Mouse (Mus musculus): ENCODE results near the gene Mark3.
A peak's percentile ranks its signal among the peaks of the same experiment; 100 is the strongest.
"Not testable (repeated sequence)": the region's sequence is repeated elsewhere in the genome, so short reads cannot be mapped to it uniquely, and the experiment has no call there.

The Mark3 gene

GRCm38 (mm10) chr12:111652953-111653352 lies 78.6 kb downstream of the Mark3 start:
- DNase-seq (ENCODE audit: low read depth), result no peak

DNA sequence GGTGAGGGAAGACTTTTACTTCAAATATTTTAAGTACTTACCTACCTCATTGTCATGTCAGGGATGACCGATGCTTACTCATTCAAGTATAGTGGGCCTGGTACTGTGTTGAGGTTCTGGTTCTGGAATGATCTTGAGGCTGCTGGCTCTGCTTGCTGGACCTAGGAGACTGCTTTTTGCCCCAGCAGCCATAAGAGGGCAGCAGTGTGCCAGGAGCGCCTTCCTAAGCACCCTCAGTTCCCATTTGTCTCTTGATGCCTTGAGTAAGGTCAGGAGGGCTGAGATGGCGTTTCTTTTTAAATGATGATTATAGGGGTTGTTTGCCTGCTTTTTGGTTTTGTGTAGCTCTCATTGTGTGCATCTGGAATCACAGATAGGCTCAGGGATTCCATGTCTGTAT lies 79.1 kb downstream of the Mark3 start:
- peak; percentile 82 for DNase-seq (ENCODE audit: low read depth)

GRCm38 (mm10) chr12:111655695-111656094 lies 81.4 kb downstream of the Mark3 start:
- DNase-seq (ENCODE audit: low read depth), result no peak

DNA sequence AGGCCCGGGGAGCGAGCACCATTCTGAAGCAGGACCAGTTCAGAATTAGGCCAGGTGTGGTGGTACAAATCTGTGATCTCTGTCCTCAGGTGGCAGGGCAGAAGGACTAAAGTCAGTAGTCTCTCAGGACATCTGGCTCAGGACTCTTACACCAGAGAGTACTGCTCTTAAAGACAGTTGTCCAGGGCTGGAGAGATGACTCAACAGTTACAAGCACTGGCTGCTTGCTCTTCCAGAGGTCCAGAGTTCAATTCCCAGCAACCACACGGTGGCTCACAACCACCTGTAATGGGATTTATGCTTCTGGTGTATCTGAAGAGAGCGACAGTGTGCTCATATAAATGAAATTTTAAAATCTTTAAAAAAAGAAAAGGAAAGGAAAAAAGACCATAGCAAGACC lies 85.0 kb downstream of the Mark3 start:
- DNase-seq (ENCODE audit: low read depth), result no peak

DNA sequence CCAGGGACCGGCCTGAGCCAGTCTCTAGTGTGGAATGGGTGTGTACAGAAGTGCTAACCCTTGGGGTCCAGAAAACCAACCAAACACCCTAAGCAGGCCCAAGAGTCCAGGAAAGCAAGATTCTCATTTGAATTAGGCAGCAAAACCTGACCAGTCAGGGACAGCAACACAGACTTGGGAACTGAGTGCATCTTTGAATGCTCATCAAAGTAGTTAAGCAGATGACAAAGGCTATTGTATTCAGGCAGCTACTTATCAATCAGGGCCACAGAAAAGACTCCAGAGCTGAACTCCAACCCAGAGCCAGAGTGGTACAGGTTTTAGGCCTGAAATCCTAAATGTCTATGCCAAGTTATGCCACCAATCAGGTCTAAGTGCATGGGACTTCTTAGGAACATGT lies 86.3 kb downstream of the Mark3 start:
- no peak for DNase-seq (ENCODE audit: low read depth)

GRCm38 (mm10) chr12:111661554-111661953 lies 87.2 kb downstream of the Mark3 start:
- not testable (repeated sequence) for DNase-seq (ENCODE audit: low read depth)

GRCm38 (mm10) chr12:111663228-111664143 lies 89.2 kb downstream of the Mark3 start:
- no peak for DNase-seq (ENCODE audit: low read depth)

DNA sequence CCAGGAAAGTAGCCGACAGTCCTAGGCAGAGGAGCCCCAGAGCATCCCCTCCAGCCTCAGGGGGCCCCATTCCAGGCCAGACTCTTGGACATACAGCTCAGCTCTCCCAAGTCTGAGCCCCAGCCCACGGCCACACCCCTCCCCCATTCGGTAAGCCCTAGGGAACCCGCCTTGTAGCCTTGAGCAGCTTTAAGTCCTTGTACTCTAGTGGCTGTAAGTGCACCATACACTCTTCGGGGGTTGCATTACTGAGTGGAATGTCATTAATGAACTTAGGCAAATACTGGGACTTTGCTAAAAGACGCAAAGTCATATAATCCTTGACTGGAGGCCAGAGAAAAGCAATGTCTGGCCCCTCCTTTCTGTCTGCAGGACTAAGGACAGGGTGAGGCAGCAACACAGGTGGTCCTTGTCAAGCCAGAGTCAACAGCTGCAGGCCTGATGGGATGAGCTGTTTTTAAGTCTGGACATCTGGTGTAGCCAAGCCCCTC lies 89.9 kb downstream of the Mark3 start:
- DNase-seq (ENCODE audit: low read depth), result no peak

DNA sequence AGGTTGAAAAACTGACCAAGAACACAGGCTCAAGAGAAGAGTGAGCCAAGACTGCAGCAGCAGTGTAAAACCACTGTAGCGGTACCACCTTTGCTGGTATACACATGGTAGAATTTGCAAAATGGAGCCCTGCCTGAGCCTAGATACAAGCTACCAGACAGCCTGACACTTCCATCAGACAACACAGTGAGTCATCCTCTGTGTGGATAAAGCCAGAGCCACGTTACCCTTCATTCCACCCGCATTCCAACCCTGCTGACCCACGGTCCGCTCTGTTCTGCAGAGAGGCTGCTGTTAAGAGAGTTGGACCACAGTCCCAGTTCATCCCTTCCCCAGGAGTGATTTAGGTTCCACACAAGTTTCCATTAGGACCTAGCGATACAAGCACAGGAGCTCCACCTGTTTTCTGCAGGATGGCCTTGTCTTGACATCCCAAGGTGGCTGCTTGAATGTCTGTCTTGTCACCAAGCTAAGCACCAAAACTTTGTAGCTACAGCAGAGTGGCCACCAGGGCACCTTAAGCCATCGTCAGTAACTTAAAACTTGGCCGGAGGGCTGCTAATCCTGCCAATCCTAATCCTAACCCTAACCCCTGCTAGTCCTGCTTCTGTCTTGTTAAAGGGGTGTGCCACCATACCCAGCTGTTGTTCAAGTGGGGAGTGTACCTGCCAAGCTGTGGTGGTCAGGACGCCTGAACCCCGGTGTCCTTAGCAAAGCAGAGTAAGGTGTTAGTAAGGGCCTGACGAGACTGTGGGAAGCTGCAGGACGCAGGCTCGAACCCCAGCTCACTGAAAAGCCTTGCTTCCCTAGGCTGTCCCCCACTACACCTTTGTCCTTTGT lies 90.9 kb downstream of the Mark3 start:
- DNase-seq (ENCODE audit: low read depth), result no peak

- no peak for DNase-seq (ENCODE audit: low read depth)
Measured at GRCm38 (mm10) chr12:111666380-111666779, 92.1 kb downstream of the Mark3 start.

- no peak for DNase-seq (ENCODE audit: low read depth)
Measured at GRCm38 (mm10) chr12:111667421-111667820, 93.1 kb downstream of the Mark3 start.

- DNase-seq (ENCODE audit: low read depth), result peak; percentile 97
Measured at GRCm38 (mm10) chr12:111668457-111668912, 94.2 kb downstream of the Mark3 start.

- DNase-seq (ENCODE audit: low read depth), result peak; percentile 49
Measured at GRCm38 (mm10) chr12:111669000-111669788, 94.9 kb downstream of the Mark3 start.

DNA sequence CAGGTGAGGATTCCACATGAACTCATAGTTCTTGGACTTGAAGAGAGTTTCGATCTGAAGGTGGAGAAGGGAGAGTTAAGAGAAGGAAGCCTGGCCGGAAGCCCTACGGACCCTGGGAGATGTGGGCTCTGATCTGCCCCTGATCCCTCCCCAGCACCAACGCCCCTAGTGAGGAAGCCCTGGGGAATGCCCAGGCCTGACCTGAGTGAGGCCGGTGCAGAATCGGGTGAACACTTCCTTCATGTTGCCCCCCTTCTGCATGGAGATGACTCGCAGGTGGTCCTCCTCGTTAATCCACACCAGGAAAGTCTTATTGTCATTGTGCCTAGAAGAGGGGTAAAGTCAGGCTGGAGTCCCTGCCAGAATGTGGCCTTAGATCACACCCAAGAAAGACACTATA lies 95.6 kb downstream of the Mark3 start:
- DNase-seq (ENCODE audit: low read depth), result no peak

DNA sequence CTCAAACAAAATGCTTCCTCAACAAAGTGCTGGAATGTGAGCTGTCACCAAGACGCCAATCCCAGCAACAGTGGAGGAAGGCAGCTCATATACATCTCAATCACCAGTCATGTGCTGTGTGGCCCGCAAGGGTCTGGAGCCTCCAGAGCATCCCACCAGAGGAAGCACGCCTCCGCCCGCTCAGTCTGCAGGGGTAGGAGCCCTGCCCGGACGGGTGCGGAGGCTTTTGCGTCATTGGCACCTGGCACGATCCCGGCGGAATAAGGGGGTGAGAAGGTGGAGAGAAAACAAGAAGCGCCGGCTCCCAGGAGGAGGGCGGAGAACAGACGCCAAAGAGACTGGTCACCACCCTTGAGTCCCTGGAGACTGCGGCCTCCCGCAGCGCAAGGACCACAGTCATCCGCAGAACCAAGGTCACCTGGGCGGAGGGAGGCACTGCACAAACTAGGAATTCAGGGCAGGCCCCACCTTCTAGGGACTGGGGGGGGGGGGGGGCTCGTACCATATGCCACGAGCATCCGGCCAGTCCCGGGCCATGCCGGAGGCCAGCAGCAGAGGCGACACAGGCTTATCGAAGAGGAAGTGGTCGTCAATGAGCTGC lies 96.1 kb downstream of the Mark3 start:
- no peak for DNase-seq (ENCODE audit: low read depth)

- no peak for DNase-seq (ENCODE audit: low read depth)
Measured at GRCm38 (mm10) chr12:111670976-111671375, 96.7 kb downstream of the Mark3 start.

- peak; percentile 81 for DNase-seq (ENCODE audit: low read depth)
Measured at GRCm38 (mm10) chr12:111671431-111671902, 97.1 kb downstream of the Mark3 start.

GRCm38 (mm10) chr12:111672176-111672575 lies 97.9 kb downstream of the Mark3 start, which contains the start of gene Ckb:
Gene Ckb, minus strand, starts transcription at chr12:111672338.
- peak; percentile 73 for DNase-seq (ENCODE audit: low read depth)

DNA sequence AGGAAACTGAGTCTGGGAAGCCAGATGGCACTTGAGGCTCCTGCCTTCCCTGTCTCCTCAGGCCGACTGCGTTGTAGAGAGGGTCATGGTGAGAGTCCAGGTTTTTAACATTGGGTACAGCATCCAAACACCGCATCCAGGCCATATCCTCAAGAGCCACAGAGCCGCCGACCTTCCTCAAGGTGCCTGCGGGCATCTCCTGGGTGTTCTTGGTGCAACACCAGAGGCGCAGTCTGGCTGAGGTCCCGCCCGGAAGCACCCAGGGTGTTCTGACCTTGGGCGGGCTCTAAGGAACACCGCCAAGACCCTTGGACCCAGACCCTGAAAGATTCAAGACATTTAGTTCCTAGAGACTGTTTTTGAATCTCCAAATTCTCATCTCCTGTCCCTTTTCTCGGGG lies 98.3 kb downstream of the Mark3 start:
- DNase-seq (ENCODE audit: low read depth), result no peak

GRCm38 (mm10) chr12:111674850-111675486 lies 100.6 kb downstream of the Mark3 start:
- no peak for DNase-seq (ENCODE audit: low read depth)
